In genomic region chrX:152918212-152918611, GRCm38 (mm10) we compare ENCODE assay signal across 9 mouse cellular contexts.
DNase-seq lines count a peak whose midpoint lies in the region; ATAC-seq and TF ChIP-seq lines count a peak whose summit lies in the region.
"Had no signal": no experiment of that assay in that cellular context is flagged by ENCODE, and none has a peak within 500 bp of the region (broad histone marks: within the 10 kb centered on the region; RNA-seq: fewer than 3 reads in every experiment).

No protein-coding gene starts in this region.

- no peak overlapping the region for H3K9ac ChIP-seq in heart, embryonic 12.5 days
- H3K9ac ChIP-seq in embryonic facial prominence, embryonic 11.5 days (replicated peaks; ENCODE audit: low read length), result no peak overlapping the region
- H3K9ac ChIP-seq in midbrain, postnatal 0 days (replicated peaks; ENCODE audit: low read length, poor library complexity, severe bottlenecking), result no peak overlapping the region
- H3K9ac ChIP-seq in stomach, postnatal 0 days (ENCODE audit: low read length), result no peak overlapping the region

- peak; percentile 79 for TF ChIP-seq CTCF in midbrain, postnatal 0 days (IDR thresholded peaks at IDR 0.05)
- peak; percentile 82 for TF ChIP-seq CTCF in stomach, postnatal 0 days (IDR thresholded peaks at IDR 0.05; ENCODE audit: low read depth)

- H3K9me3 ChIP-seq in heart, embryonic 12.5 days (replicated peaks), result no peaks in the 10 kb centered on the region
- no peaks in the 10 kb centered on the region for H3K9me3 ChIP-seq in embryonic facial prominence, embryonic 11.5 days (replicated peaks; ENCODE audit: control insufficient read depth, low read length)
- no peaks in the 10 kb centered on the region for H3K9me3 ChIP-seq in midbrain, postnatal 0 days (ENCODE audit: low read length)
- no peaks in the 10 kb centered on the region for H3K9me3 ChIP-seq in stomach, postnatal 0 days (ENCODE audit: control insufficient read depth, low read length)

- no peak overlapping the region for H3K4me2 ChIP-seq in heart, embryonic 12.5 days
- no peak overlapping the region for H3K4me2 ChIP-seq in embryonic facial prominence, embryonic 11.5 days (ENCODE audit: low read depth, low read length)
- no peak overlapping the region for H3K4me2 ChIP-seq in midbrain, postnatal 0 days (ENCODE audit: low read depth, low read length, poor library complexity, severe bottlenecking)
- no peak overlapping the region for H3K4me2 ChIP-seq in stomach, postnatal 0 days (replicated peaks; ENCODE audit: low read depth)

- no peaks in the 10 kb centered on the region for H3K36me3 ChIP-seq in heart, embryonic 12.5 days
- H3K36me3 ChIP-seq in embryonic facial prominence, embryonic 11.5 days (replicated peaks; ENCODE audit: control insufficient read depth, insufficient read depth, low read depth, low read length), result no peaks in the 10 kb centered on the region
- H3K36me3 ChIP-seq in midbrain, postnatal 0 days (ENCODE audit: insufficient read depth, low read length), result no peaks in the 10 kb centered on the region
- no peaks in the 10 kb centered on the region for H3K36me3 ChIP-seq in stomach, postnatal 0 days (ENCODE audit: control insufficient read depth, insufficient read depth, low read length)

- WGBS in heart, embryonic 12.5 days, result 45% methylated on average over 1 of the region's 1 CpGs
- WGBS in embryonic facial prominence, embryonic 11.5 days, result 20% methylated on average over 1 of the region's 1 CpGs
- 47% methylated on average over 1 of the region's 1 CpGs for WGBS in midbrain, postnatal 0 days
- 30% methylated on average over 1 of the region's 1 CpGs for WGBS in stomach, postnatal 0 days

- no peak for TF ChIP-seq EP300 in stomach, postnatal 0 days (optimal IDR thresholded peaks at IDR 0.05)

- H3K4me3 ChIP-seq in heart, embryonic 12.5 days, result no peak overlapping the region
- H3K4me3 ChIP-seq in embryonic facial prominence, embryonic 11.5 days (ENCODE audit: low read depth, low read length), result no peak overlapping the region
- H3K4me3 ChIP-seq in midbrain, postnatal 0 days (ENCODE audit: low read depth, low read length), result no peak overlapping the region
- H3K4me3 ChIP-seq in stomach, postnatal 0 days (ENCODE audit: low read depth, low read length), result no peak overlapping the region

- H3K27ac ChIP-seq in heart, embryonic 12.5 days (ENCODE audit: poor library complexity, severe bottlenecking), result no peak overlapping the region
- no peak overlapping the region for H3K27ac ChIP-seq in embryonic facial prominence, embryonic 11.5 days (replicated peaks; ENCODE audit: low read depth, low read length)
- H3K27ac ChIP-seq in midbrain, postnatal 0 days (ENCODE audit: low read depth, low read length), result no peak overlapping the region
- H3K27ac ChIP-seq in stomach, postnatal 0 days (replicated peaks), result no peak overlapping the region
- H3K27ac ChIP-seq: macrophage had no signal

- no peaks in the 10 kb centered on the region for H3K4me1 ChIP-seq in heart, embryonic 12.5 days (replicated peaks)
- H3K4me1 ChIP-seq in embryonic facial prominence, embryonic 11.5 days (ENCODE audit: control insufficient read depth, insufficient read depth, low read length), result no peaks in the 10 kb centered on the region
- no peaks in the 10 kb centered on the region for H3K4me1 ChIP-seq in midbrain, postnatal 0 days (ENCODE audit: insufficient read depth, low read length)
- no peaks in the 10 kb centered on the region for H3K4me1 ChIP-seq in stomach, postnatal 0 days (replicated peaks; ENCODE audit: control insufficient read depth, insufficient read depth)

- ATAC-seq in heart, embryonic 12.5 days (ENCODE audit: insufficient number of reproducible peaks, low FRiP score), result no peak
- ATAC-seq in embryonic facial prominence, embryonic 11.5 days (replicated peaks; ENCODE audit: insufficient number of reproducible peaks, low FRiP score, low TSS enrichment, low read depth), result no peak
- ATAC-seq in midbrain, postnatal 0 days (ENCODE audit: low FRiP score), result no peak
- ATAC-seq in stomach, postnatal 0 days (ENCODE audit: low FRiP score, low TSS enrichment), result no peak

- H3K27me3 ChIP-seq in heart, embryonic 12.5 days (replicated peaks), result no peaks in the 10 kb centered on the region
- no peaks in the 10 kb centered on the region for H3K27me3 ChIP-seq in embryonic facial prominence, embryonic 11.5 days (ENCODE audit: control insufficient read depth, insufficient read depth, low read length)
- H3K27me3 ChIP-seq in midbrain, postnatal 0 days (ENCODE audit: insufficient read depth, low read length), result no peaks in the 10 kb centered on the region
- no peaks in the 10 kb centered on the region for H3K27me3 ChIP-seq in stomach, postnatal 0 days (ENCODE audit: control insufficient read depth, insufficient read depth, low read length)

- DNase-seq in heart, adult 11 months, result peak; percentile 68
- peak; percentile 68 for DNase-seq in adrenal gland, postnatal 25 days
- DNase-seq in embryonic facial prominence, embryonic 11.5 days (ENCODE audit: low spot score), result peak; percentile 73
- DNase-seq in heart, postnatal 4 days, result peak; percentile 83
- peak; percentile 2 to 84 for DNase-seq in left cerebral cortex, adult 9 months (ENCODE audit: low spot score in 2 of 2)
- DNase-seq in midbrain, postnatal 0 days (ENCODE audit: low spot score), result peak; percentile 51
- peak; percentile 62 for DNase-seq in stomach, postnatal 0 days (ENCODE audit: low spot score)
